Mouse (Mus musculus) kidney, adult 2 months (tissue): Measurements from ENCODE around the gene Lect2. TPM values are rescaled to one million over a fixed set of nuclear protein-coding genes. Genes with fewer than 3 reads are reported as not detected.

Experiments
- DNase-seq: peaks from one replicate; pipeline ENCODE4 v3.0.0; 2021
- H3K27ac ChIP-seq: fragments of 200-500 bp; 2 replicates; pipeline ENCODE4 v1.5.1; 2012; ENCODE audit warnings: low read depth, low read length, control low read depth, inconsistent platforms; ENCODE audit not compliant: insufficient read depth
- H3K27me3 ChIP-seq: fragments of 200-500 bp; replicated peaks from 2 replicates; pipeline ENCODE4 v1.6.1; 2012; ENCODE audit warnings: mild to moderate bottlenecking, moderate library complexity, low read length, inconsistent platforms; ENCODE audit not compliant: control insufficient read depth, insufficient read depth
- H3K36me3 ChIP-seq: fragments of 200-500 bp; 2 replicates; pipeline ENCODE4 v1.6.1; 2012; ENCODE audit warnings: mild to moderate bottlenecking, moderate library complexity, low read length, inconsistent platforms; ENCODE audit not compliant: control insufficient read depth, insufficient read depth
- H3K4me1 ChIP-seq: fragments of 200-500 bp; 2 replicates; pipeline ENCODE4 v1.6.1; 2011; ENCODE audit warnings: low read length; ENCODE audit not compliant: control insufficient read depth, insufficient read depth
- H3K4me3 ChIP-seq: fragments of 200-500 bp; 2 replicates; pipeline ENCODE4 v1.5.1; 2011; ENCODE audit warnings: mild to moderate bottlenecking, low read depth, low read length, control low read depth; ENCODE audit not compliant: insufficient read depth
- CTCF ChIP-seq: fragments of 200-500 bp; conservative IDR thresholded peaks from 2 replicates; pipeline ENCODE4 v1.5.1; 2011; ENCODE audit warnings: low read depth, mild to moderate bottlenecking, control low read depth, low read length, moderate library complexity, mixed read lengths; ENCODE audit not compliant: insufficient read depth, insufficient read length
- POLR2A ChIP-seq: fragments of 200-500 bp; IDR thresholded peaks from one replicate; pipeline ENCODE4 v1.6.1; 2011; ENCODE audit warnings: low read depth, low read length, control low read depth
- WGBS: fragments of 180-500 bp; shearing (Covaris S2); methylation state at CpG from one replicate; pipeline ENCODE4 v1.1.7; 2018; 5-methylcytosine and 5-hydroxymethylcytosine counted together
- polyA plus RNA-seq: library from polyadenylated mRNA; depleted of rRNA; stranded (reverse); fragments of >200 nt; gene quantifications from 2 replicates; pipeline ENCODE4 v1.2.3, GENCODE M21; 2012

Gene Lect2
- polyA plus RNA-seq, 1 experiment, result 0.19 TPM

DNA sequence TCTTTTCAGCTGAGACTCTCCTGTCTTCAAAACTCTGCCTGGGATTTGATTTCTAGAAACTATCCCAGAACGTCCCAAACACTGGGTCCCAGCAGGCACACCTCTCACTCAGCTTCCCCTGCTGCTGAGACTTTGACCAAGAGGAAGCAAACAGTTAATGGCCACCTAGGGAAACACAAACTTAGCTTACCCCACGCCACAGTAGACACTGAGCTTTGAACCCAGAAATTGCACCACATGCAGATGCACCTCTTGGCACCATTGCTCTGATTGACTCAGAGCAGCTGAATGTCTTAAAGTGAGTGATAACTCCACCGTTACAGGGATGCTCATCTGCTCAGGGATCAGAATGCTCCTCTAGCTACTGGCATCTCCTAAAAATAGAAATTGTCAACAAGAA, 10.5 kb upstream of the Lect2 start:
- peak; percentile 91 for DNase-seq
- no peak overlapping the region for H3K4me3 ChIP-seq
- TF ChIP-seq POLR2A, result no peak
- TF ChIP-seq CTCF, result no peak
- WGBS, result 46% methylated on average over 3 of the region's 3 CpGs
- H3K4me1 ChIP-seq, result peaks cover 29% of the 10 kb centered on the region; the same call in 1 of the 2 replicates
- no peaks in the 10 kb centered on the region for H3K36me3 ChIP-seq
- H3K27ac ChIP-seq, result peak overlapping the region; percentile 99
- no peaks in the 10 kb centered on the region for H3K27me3 ChIP-seq

DNA sequence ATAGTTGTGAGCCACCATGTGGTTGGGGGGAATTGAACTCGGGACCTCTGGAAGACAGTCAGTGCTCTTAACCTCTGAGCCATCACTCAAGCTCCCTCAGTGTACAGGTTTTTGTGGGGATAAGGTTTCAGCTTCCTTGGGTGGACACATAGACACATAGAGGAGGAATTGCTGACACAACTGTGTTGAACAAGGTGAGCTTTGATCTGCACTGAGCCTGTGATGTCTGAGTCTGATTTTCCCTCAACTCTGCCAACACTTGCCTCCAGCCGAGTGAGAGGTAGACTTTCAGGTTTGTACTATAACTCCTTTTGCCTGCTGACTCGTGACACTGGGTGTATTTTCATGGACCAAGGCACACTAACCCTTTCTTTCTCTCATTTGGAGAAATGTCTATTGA, 8.4 kb upstream of the Lect2 start:
- 41% methylated on average over 3 of the region's 3 CpGs for WGBS
- H3K27me3 ChIP-seq, result no peaks in the 10 kb centered on the region
- DNase-seq, result peak; percentile 92
- TF ChIP-seq CTCF (no peak), POLR2A (no peak)
- H3K27ac ChIP-seq, result peak overlapping the region; percentile 58; the same call in 1 of the 2 replicates
- peaks cover 29% of the 10 kb centered on the region; the same call in 1 of the 2 replicates for H3K4me1 ChIP-seq
- no peaks in the 10 kb centered on the region for H3K36me3 ChIP-seq
- no peak overlapping the region for H3K4me3 ChIP-seq

DNA sequence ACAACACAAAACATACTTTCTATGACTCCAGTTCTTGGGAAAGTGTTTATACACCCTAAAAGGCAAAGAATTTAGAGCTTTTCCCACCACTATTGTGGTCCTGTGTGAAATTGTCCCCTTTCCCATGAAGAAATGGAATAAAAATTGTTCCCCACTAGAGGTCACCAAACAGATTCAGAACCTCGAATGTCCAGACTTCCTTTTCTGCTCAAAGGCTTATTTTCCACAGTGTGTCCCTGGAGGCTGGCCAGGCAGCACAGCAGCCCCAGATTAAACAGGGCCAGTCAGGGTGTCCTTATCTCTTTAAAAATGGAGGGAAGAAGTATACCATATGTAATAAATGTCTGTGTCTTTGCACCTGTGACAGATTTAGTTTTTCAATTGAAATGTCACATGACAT, 7.7 kb upstream of the Lect2 start:
- 0% methylated on average over 1 of the region's 1 CpGs for WGBS
- peak; percentile 79 for DNase-seq
- H3K4me1 ChIP-seq, result peaks cover 26% of the 10 kb centered on the region; the same call in 1 of the 2 replicates
- no peak overlapping the region for H3K4me3 ChIP-seq
- no peaks in the 10 kb centered on the region for H3K36me3 ChIP-seq
- no peaks in the 10 kb centered on the region for H3K27me3 ChIP-seq
- H3K27ac ChIP-seq, result no peak overlapping the region; the same call in 1 of the 2 replicates
- TF ChIP-seq POLR2A, result no peak
- peak; percentile 38 for TF ChIP-seq CTCF

DNA sequence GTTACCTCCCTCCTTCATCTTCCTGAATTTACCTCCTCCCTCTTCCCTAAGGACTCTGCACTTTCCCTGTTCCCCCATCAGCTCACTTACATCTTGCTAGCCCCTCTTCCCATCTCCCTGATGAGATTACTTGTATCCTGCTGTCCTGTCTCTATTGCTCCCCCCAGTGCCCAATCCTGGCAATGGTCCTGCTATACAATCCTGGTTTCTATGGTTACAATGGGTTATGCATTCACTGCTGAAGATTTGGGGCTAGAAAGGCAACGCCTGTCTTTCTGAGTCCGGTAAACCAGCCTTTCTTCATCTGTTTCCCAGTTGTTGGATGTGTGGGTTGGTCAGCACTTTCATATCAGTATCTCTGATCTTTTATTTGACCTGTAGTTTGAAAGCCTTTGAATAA, 6.1 kb upstream of the Lect2 start:
- H3K27ac ChIP-seq, result no peak overlapping the region
- H3K4me3 ChIP-seq, result no peak overlapping the region
- peaks cover 15% of the 10 kb centered on the region; the same call in 1 of the 2 replicates for H3K4me1 ChIP-seq
- DNase-seq, result peak; percentile 32
- WGBS, result 29% methylated on average over 2 of the region's 2 CpGs
- H3K27me3 ChIP-seq, result no peaks in the 10 kb centered on the region
- no peaks in the 10 kb centered on the region for H3K36me3 ChIP-seq
- TF ChIP-seq POLR2A, result no peak
- peak; percentile 37; the same call in 1 of the 2 replicates for TF ChIP-seq CTCF

DNA sequence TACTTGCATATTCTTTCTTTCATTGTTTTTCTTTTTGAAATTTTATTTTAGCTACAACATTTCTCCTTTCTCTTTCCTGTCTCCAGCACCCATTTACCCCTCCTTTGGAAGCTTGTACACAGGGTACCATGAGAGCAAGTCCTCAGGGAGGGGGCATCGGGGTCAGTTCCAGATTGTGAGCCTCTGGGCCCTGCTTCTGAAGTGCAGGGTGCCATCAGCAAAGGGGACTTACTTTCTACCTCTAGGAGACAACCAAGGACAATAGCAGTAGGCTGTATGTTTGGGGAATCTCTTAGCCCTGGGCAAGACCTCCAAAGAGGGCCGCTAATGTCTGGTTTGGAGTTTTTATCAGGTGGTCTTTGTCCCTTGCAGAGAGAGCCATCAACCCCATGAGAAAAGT, 5.6 kb upstream of the Lect2 start:
- DNase-seq, result no peak
- Histone ChIP-seq H3K36me3 (no peaks in the 10 kb centered on the region), H3K27me3 (no peaks in the 10 kb centered on the region), H3K4me1 (peaks cover 11% of the 10 kb centered on the region; the same call in 1 of the 2 replicates), H3K27ac (no peak overlapping the region), H3K4me3 (no peak overlapping the region)
- WGBS, result 64% methylated on average over 2 of the region's 2 CpGs
- TF ChIP-seq CTCF, result no peak
- no peak for TF ChIP-seq POLR2A

DNA sequence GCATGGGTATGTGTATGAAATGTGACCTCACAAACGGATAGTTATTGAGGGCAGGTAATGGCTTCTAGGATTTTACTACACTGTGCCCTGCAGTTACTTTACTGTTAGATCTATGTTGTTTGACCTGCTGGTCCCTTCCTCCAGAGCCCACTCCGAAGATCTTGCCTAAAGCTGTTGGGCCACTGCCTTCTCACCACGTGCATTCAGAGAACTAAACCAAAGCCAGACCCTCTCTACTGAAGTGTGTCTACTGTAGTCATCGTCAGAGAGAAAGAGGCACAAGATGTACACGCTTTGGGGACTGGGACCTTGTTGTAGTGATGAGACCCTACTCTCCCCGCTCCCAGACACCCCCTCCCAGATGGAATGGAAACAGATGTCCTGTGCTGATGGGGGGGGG, 3.4 kb upstream of the Lect2 start:
- DNase-seq, result no peak
- no peak overlapping the region for H3K4me3 ChIP-seq
- WGBS, result 87% methylated on average over 6 of the region's 6 CpGs
- H3K4me1 ChIP-seq, result no peaks in the 10 kb centered on the region
- H3K27ac ChIP-seq, result no peak overlapping the region
- H3K27me3 ChIP-seq, result no peaks in the 10 kb centered on the region
- no peaks in the 10 kb centered on the region for H3K36me3 ChIP-seq
- TF ChIP-seq CTCF (no peak), POLR2A (no peak)

DNA sequence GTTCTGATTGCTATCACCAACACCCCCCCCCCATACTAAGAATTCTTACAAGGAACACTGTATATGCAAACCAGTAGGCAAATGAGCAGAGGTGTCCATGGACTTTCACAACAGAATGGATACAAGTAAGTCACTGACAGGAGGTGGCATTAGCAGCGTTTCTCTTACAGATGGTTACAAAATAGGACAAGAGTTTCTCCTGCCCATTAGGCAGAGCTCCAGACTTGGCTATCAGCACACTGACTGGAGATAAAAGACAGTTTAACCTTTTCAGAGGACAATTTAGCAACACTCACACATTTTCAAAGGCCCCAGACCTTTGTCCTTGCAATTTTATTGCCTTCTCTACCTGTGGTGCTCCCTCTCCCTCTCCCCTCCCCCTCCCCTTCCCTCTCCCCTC, 2.3 kb upstream of the Lect2 start:
- Histone ChIP-seq H3K27me3 (no peaks in the 10 kb centered on the region), H3K36me3 (no peaks in the 10 kb centered on the region), H3K4me1 (no peaks in the 10 kb centered on the region), H3K27ac (no peak overlapping the region), H3K4me3 (no peak overlapping the region)
- DNase-seq, result peak; percentile 22
- TF ChIP-seq CTCF (no peak), POLR2A (no peak)
- 43% methylated on average over 1 of the region's 1 CpGs for WGBS

DNA sequence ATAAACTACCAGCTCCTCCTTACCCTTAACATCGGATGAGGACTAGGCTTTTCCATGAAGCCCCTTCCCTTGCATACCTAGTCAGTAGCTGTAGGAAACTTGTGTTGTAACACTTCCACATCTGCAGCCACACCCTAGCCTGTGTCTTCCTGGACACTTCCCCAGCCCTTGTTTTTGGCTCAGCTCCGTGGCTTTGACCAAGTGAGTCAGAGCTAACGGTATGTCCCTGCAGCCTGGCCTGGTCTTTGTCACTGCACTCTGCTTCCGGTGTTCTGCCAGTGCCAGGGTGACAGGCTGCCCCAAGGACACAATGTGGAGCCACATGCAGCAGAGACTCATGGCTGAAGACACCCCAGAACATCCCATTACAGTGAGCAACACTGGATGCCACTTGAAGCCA, 1.1 kb upstream of the Lect2 start:
- 59% methylated on average over 4 of the region's 4 CpGs for WGBS
- peak; percentile 57 for DNase-seq
- no peaks in the 10 kb centered on the region for H3K4me1 ChIP-seq
- H3K36me3 ChIP-seq, result no peaks in the 10 kb centered on the region
- TF ChIP-seq CTCF (no peak), POLR2A (no peak)
- H3K4me3 ChIP-seq, result no peak overlapping the region
- no peak overlapping the region for H3K27ac ChIP-seq
- H3K27me3 ChIP-seq, result no peaks in the 10 kb centered on the region
